Mouse (Mus musculus) layer of hippocampus, adult 11-12 months (tissue): Measurements from ENCODE around the gene Lgals2.
A peak's percentile ranks its signal among the peaks of the same experiment; 100 is the strongest.
"Not testable (repeated sequence)": the region's sequence is repeated elsewhere in the genome, so short reads cannot be mapped to it uniquely, and the experiment has no call there.

Source experiments
- DNase-seq: peaks from one replicate; pipeline ENCODE4 v3.0.0; 2022; ENCODE audit warnings: low spot score

Lgals2 gene

GRCm38 (mm10) chr15:78874989-78875388 is 19.7 kb upstream of the Lgals2 start:
- DNase-seq = no peak

GRCm38 (mm10) chr15:78873803-78874435 is 18.6 kb upstream of the Lgals2 start:
- no peak for DNase-seq

GRCm38 (mm10) chr15:78872021-78872608 is 16.8 kb upstream of the Lgals2 start:
- no peak for DNase-seq

- DNase-seq = no peak
Observed at GRCm38 (mm10) chr15:78869775-78870174, 14.4 kb upstream of the Lgals2 start.

GRCm38 (mm10) chr15:78868826-78869233 is 13.5 kb upstream of the Lgals2 start:
- DNase-seq = no peak

GRCm38 (mm10) chr15:78868398-78868797 is 13.1 kb upstream of the Lgals2 start:
- DNase-seq = no peak

- DNase-seq = no peak
Observed at GRCm38 (mm10) chr15:78863852-78864253, 8.5 kb upstream of the Lgals2 start.

GRCm38 (mm10) chr15:78863154-78863553 is 7.8 kb upstream of the Lgals2 start:
- no peak for DNase-seq

- no peak for DNase-seq
Observed at GRCm38 (mm10) chr15:78862280-78862679, 7.0 kb upstream of the Lgals2 start.

- DNase-seq = no peak
Observed at GRCm38 (mm10) chr15:78859714-78860113, 4.4 kb upstream of the Lgals2 start.

- DNase-seq = no peak
Observed at GRCm38 (mm10) chr15:78859311-78859710, 4.0 kb upstream of the Lgals2 start.

- peak; percentile 71 for DNase-seq
Observed at GRCm38 (mm10) chr15:78857009-78857408, 1.7 kb upstream of the Lgals2 start.

- peak; percentile 96 for DNase-seq
Observed at GRCm38 (mm10) chr15:78851505-78852153, 3.7 kb downstream of the Lgals2 start.

- no peak for DNase-seq
Observed at GRCm38 (mm10) chr15:78850944-78851343, 4.4 kb downstream of the Lgals2 start.

- peak; percentile 71 for DNase-seq
Observed at GRCm38 (mm10) chr15:78850059-78850824, 5.1 kb downstream of the Lgals2 start.

GRCm38 (mm10) chr15:78849485-78849884 is 5.8 kb downstream of the Lgals2 start:
- no peak for DNase-seq

- peak; percentile 86 for DNase-seq
Observed at GRCm38 (mm10) chr15:78848467-78848866, 6.9 kb downstream of the Lgals2 start.

GRCm38 (mm10) chr15:78846805-78847204 is 8.5 kb downstream of the Lgals2 start:
- DNase-seq = not testable (repeated sequence)

- DNase-seq = no peak
Observed at GRCm38 (mm10) chr15:78846352-78846751, 9.0 kb downstream of the Lgals2 start.

- DNase-seq = no peak
Observed at GRCm38 (mm10) chr15:78845867-78846266, 9.5 kb downstream of the Lgals2 start.

GRCm38 (mm10) chr15:78845321-78845720 is 10.0 kb downstream of the Lgals2 start:
- DNase-seq = no peak

- peak; percentile 57 for DNase-seq
Observed at GRCm38 (mm10) chr15:78844791-78845190, 10.5 kb downstream of the Lgals2 start.
